Mouse (Mus musculus) bone marrow, adult 2 months (tissue): ENCODE results near the gene Rab3d. TPM values are rescaled to one million over a fixed set of nuclear protein-coding genes. Genes with fewer than 3 reads are reported as not detected.

Experiments used
- H3K27ac ChIP-seq: fragments of 200-500 bp; 2 replicates; pipeline ENCODE4 v1.5.1; 2012; ENCODE audit warnings: low read depth, mild to moderate bottlenecking, control low read depth, inconsistent platforms, low read length; ENCODE audit not compliant: control insufficient read depth, poor library complexity, insufficient read depth
- H3K4me1 ChIP-seq: fragments of 200-500 bp; 2 replicates; pipeline ENCODE4 v1.6.1; 2011; ENCODE audit warnings: low read length; ENCODE audit not compliant: control insufficient read depth, insufficient read depth
- H3K4me3 ChIP-seq: fragments of 200-500 bp; replicated peaks from 2 replicates; pipeline ENCODE3; 2011; ENCODE audit warnings: mild to moderate bottlenecking, low read depth, low read length, control low read depth; ENCODE audit not compliant: control insufficient read depth
- CTCF ChIP-seq: fragments of 200-500 bp; IDR thresholded peaks from 2 replicates; pipeline ENCODE4 v1.5.1; 2011; ENCODE audit warnings: low read length, control low read depth; ENCODE audit not compliant: control insufficient read depth, insufficient read depth
- POLR2A ChIP-seq: fragments of 200-500 bp; IDR thresholded peaks from 2 replicates; pipeline ENCODE4 v1.6.1; 2011; ENCODE audit warnings: low read depth, mild to moderate bottlenecking, control low read depth, low read length, borderline replicate concordance; ENCODE audit not compliant: control insufficient read depth
- WGBS: fragments of 180-500 bp; shearing (Covaris S2); methylation state at CpG from one replicate; pipeline ENCODE4 v1.1.7; 2018; 5-methylcytosine and 5-hydroxymethylcytosine counted together
- polyA plus RNA-seq: library from polyadenylated mRNA; stranded (reverse); fragments of >200 nt; gene quantifications from 2 replicates; pipeline ENCODE4 v1.2.4, GENCODE M21; 2011; ENCODE audit warnings: low replicate concordance; ENCODE audit not compliant: missing spikeins, insufficient read depth, insufficient read length

Gene Rab3d
- polyA plus RNA-seq, 1 experiment, result 20.9 TPM

DNA sequence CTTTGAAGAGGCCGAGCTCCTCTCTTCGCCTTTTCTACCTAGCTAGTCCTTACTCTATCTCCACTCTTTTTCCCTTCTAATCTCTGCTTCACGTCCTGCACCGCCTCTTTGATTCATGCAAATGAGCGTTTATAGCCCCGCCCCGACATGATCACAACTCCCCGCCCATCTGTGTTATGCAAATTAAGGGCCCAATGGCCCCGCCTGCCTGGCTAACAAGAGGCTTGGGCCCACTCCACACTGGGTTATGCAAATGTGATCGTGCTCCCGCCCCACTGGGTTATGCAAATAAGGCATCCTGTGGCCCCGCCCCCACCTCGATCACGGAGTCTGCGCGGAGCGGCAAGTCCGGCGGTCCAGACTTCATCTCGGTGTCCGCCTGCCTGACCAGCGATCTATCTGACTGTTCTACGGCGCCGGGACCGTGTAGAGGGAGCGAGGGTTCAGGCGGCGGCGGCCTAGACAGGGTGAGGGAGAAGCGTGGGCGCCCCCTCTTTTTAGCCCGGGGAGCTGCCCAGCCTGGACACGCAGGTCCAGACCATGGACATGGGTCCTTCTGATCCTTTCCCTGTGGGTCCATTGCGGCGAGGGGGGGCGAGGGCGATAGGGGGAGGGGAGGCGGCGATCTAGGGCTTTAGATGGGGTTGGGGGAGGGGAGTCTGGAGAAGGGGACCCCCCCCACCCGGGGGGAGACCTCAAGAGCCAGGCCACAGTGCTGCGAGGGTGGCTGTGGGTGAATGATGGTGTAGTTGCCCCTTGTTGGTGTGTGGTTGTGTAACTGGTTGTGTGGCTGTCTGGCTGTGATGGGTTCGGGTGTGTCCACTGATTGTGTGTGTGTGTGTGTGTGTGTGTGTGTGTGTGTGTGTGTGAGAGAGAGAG lies 18.9 kb upstream of the Rab3d start, which contains the start of gene Plppr2:
Gene Plppr2 (plus strand): TSS at position 342 of the 879 bp plus-strand sequence.
- TF ChIP-seq POLR2A (no peak), CTCF (no peak)
- WGBS, result 4% methylated on average over 43 of the region's 43 CpGs
- no peaks in the 10 kb centered on the region for H3K4me1 ChIP-seq
- H3K4me3 ChIP-seq, result peak within 1 kb of the TSS; percentile 49
- H3K27ac ChIP-seq, result peak within 1 kb of the TSS; percentile 22; the same call in 1 of the 2 replicates

DNA sequence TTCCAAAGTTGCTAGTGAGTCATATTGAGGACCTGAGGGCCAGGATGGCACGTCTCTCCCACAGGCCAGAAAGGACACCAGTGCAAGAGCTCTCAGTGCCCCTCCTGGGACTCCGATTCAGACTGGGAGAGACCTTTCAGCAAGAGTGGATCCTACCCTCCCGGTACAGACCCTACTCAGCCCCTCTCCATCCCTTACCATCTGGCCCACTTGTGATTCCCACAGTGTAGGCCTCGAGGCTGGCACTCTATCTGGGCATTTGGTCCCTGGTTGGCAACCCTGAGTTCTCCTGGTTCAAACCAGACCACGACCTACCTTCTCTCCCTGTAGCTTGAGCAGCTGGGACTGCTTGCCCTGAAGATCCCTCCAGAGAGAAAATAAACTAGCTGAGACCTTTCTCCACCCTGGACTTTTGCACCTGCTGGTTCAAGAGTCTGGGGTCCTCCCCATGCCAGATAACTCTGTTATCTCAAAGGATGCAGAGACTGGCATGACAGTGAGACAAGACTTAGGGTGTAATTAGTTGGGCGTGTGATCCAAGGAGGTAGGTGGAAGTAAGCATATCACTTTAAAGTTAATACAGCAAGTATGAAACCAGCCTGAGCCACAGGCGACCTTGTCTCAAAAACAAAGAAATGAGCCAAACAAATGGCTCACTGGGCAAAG lies 17.6 kb upstream of the Rab3d start:
- WGBS, result 66% methylated on average over 7 of the region's 7 CpGs

DNA sequence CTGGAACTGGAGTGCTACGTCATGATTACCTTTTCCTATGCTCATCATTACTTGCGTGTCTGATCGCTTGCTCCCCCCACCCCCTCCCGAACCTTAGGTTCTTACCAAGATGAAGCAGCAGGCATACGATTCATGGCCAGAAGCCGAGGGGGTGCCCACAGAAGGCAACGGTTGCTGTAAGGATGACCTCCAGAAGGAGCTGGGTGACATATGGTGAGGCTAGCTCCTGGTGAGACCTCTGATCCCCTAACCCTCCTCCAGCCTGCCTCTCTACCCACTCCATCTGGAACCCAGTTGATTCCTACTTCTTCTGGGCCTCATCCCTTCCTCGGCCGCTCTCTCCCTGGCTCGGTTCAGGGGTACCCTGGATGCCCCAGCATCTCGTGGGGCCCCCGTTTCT lies 16.0 kb upstream of the Rab3d start:
- WGBS, result 86% methylated on average over 12 of the region's 12 CpGs
- H3K27ac ChIP-seq, result no peak overlapping the region
- TF ChIP-seq POLR2A (no peak), CTCF (no peak)

More for the DNA sequence above, 17.6 kb upstream of the Rab3d start:
- Histone ChIP-seq H3K27ac (no peak overlapping the region), H3K4me1 (no peaks in the 10 kb centered on the region), H3K4me3 (no peak overlapping the region)
- no peak for TF ChIP-seq CTCF
- TF ChIP-seq POLR2A, result no peak

DNA sequence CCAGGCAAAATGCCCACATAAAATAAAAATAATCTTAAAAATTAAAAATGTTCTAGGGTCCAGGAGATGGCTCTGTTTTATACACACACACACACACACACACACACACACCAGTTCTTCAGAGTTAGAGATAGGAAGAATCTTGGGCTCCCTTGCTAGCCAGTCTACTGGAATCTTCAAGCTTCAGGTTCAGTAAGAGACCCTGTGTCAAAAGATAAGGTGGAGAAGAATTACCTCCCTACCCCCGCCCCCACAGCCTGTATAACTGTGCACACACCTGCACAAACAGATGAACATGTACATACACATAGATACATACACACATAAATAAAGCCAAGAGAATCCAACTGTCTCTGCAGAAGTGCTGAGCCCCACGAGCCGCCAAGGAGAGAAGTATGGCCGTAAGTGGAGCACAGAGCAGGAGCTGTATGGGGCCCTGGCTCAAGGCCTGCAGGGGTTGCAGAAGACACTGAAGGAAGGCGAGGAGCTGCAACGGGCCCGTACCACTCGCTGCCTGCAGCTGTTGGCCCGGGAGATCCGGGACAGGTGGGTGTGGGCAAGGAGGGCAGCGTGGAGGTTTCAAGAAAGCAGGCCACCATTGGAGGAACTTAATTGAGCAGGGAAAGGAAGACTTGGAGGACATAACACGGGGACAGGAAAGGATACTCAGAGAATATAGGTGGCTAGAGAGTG lies 14.6 kb upstream of the Rab3d start:
- TF ChIP-seq CTCF, result no peak
- TF ChIP-seq POLR2A, result no peak
- no peak overlapping the region for H3K27ac ChIP-seq
- H3K4me3 ChIP-seq, result no peak overlapping the region
- WGBS, result 63% methylated on average over 12 of the region's 12 CpGs
- no peaks in the 10 kb centered on the region for H3K4me1 ChIP-seq

More for the DNA sequence above, 16.0 kb upstream of the Rab3d start:
- Histone ChIP-seq H3K4me1 (no peaks in the 10 kb centered on the region), H3K4me3 (no peak overlapping the region)

DNA sequence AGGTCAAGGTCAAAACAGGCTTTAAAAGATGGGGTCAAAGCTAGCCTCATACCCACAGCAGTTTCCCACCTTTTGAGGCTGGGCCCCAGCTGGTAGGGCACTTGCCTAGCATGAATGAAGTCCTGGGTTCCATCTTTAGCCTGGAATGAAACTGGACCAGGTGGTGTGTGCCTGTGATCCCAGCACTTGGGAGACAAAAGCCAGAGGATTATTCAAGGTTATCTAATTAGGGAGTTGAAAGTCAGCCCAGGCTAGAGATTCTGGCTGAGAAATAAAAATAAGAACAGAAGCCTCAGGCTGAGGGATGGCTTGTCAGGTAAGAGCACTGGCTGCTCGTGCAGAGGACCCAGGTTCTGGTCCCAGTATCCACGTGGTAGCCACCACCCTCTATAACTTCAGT lies 14.0 kb upstream of the Rab3d start:
- Histone ChIP-seq H3K27ac (no peak overlapping the region), H3K4me3 (no peak overlapping the region), H3K4me1 (no peaks in the 10 kb centered on the region; the same call in 1 of the 2 replicates)
- 61% methylated on average over 2 of the region's 2 CpGs for WGBS
- TF ChIP-seq CTCF (no peak), POLR2A (no peak)

DNA sequence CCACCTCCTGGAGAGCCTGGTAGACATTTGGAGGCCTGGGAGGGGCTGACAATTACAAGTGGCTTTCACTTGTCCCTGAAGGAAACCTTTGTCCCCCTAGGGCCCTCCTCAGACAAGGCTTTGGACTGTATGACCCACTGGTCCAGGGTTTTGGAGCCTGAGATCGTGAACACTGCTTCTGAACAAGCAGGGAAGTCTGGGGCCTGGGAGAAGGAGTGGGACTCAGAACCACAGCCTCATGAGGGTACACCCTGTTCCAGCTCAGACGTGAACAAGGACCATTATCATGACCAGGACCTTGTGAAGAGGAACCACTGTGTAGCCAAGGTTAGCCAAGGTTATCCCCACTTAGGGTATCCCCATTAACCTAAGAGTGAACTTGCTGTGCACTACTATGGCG lies 11.2 kb upstream of the Rab3d start:
- peaks cover 1% of the 10 kb centered on the region; the same call in 1 of the 2 replicates for H3K4me1 ChIP-seq
- no peak for TF ChIP-seq CTCF
- no peak for TF ChIP-seq POLR2A
- H3K4me3 ChIP-seq, result no peak overlapping the region
- H3K27ac ChIP-seq, result no peak overlapping the region
- WGBS, result 68% methylated on average over 3 of the region's 3 CpGs

DNA sequence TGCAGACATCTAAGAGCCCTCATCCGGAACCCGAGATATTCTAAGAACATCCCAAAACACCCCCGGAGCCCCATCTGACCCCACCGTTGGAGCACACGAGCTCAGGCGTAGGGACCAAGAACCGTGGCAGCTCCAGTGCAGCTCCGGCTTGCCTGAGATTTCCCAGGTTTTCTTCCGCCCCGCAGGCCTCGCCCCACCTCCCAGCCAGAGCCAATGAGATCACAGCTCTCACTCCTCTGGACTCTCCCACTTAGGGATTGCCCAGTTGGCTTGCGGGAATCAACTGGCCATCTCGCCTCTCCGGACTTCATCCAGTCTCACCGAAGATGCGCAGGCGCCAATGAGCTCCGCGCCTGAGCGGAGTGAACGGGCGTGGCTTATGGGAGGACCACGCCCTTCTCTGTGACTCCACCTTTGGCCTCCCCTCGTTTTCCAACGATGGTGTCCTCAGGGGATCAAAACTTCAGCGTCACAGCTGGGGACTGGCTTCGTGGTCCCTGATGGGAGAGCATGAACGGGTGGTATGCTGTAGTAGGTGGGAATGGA lies 9.3 kb upstream of the Rab3d start, which contains the start of the genes Ccdc159 and Tmem205:
Gene Ccdc159 (plus strand): TSS at position 264 of the 546 bp plus-strand sequence.
Gene Tmem205 (minus strand): TSS at position 349 of the 546 bp plus-strand sequence.
- Histone ChIP-seq H3K4me1 (peaks cover 1% of the 10 kb centered on the region; the same call in 1 of the 2 replicates), H3K27ac (peak within 1 kb of the TSS; percentile 39; the same call in 1 of the 2 replicates), H3K4me3 (peak within 1 kb of the TSS; percentile 72)
- WGBS, result under 1% methylated on average over 28 of the region's 28 CpGs
- TF ChIP-seq POLR2A (peak; percentile 40; the same call in 1 of the 2 replicates), CTCF (no peak)

DNA sequence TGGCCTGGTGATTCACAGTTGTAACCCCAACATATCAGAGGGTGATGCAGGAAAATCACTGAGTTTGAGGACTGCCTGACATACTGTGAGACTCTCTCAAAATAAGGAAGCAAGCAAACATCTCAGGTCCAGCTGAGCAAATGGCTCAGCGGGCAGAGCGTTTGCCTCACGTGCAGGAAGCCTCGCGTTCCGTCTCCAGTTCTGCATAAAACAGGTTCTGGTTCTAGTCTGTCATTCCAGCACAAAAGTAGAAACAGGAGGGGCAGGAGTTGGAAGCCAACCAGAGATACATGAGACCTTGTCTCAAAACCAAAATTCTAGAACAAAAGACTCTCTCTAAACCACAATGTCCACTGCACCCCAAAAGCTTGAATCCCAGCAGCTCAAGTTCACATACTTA lies 8.8 kb upstream of the Rab3d start:
- TF ChIP-seq CTCF, result no peak
- TF ChIP-seq POLR2A, result no peak
- peaks cover 2% of the 10 kb centered on the region; the same call in 1 of the 2 replicates for H3K4me1 ChIP-seq
- 2% methylated on average over 6 of the region's 6 CpGs for WGBS
- H3K27ac ChIP-seq, result no peak overlapping the region
- H3K4me3 ChIP-seq, result peak overlapping the region; percentile 72
